Mouse (Mus musculus) small intestine, adult 2 months (tissue): ENCODE measurements around the gene Xirp2. TPM values are rescaled to one million over a fixed set of nuclear protein-coding genes. Genes with fewer than 3 reads are reported as not detected.
A peak's percentile ranks its signal among the peaks of the same experiment; 100 is the strongest.

Experiments
- H3K27ac ChIP-seq: fragments of 200-500 bp; 2 replicates; pipeline ENCODE4 v1.5.1; 2012; ENCODE audit warnings: low read depth, low read length, control low read depth, inconsistent platforms; ENCODE audit not compliant: insufficient read depth
- H3K27me3 ChIP-seq: fragments of 200-500 bp; 2 replicates; pipeline ENCODE4 v1.6.1; 2012; ENCODE audit warnings: mild to moderate bottlenecking, moderate library complexity, low read length, inconsistent platforms; ENCODE audit not compliant: control insufficient read depth, insufficient read depth
- H3K36me3 ChIP-seq: fragments of 200-500 bp; 2 replicates; pipeline ENCODE4 v1.6.1; 2012; ENCODE audit warnings: mild to moderate bottlenecking, low read length, control low read depth, inconsistent platforms; ENCODE audit not compliant: control insufficient read depth, insufficient read depth
- H3K4me1 ChIP-seq: fragments of 200-500 bp; 2 replicates; pipeline ENCODE4 v1.6.1; 2012; ENCODE audit warnings: low read length, inconsistent platforms, mixed read lengths; ENCODE audit not compliant: control insufficient read depth, insufficient read depth, insufficient read length
- H3K4me3 ChIP-seq: fragments of 200-500 bp; 2 replicates; pipeline ENCODE4 v1.5.1; 2012; ENCODE audit warnings: low read depth, mild to moderate bottlenecking, control low read depth, inconsistent platforms, low read length, moderate library complexity
- CTCF ChIP-seq: fragments of 200-500 bp; IDR thresholded peaks from 2 replicates; pipeline ENCODE4 v1.5.1; 2012; ENCODE audit warnings: low read depth, mild to moderate bottlenecking, control low read depth, inconsistent platforms, low read length, moderate library complexity, mixed read lengths; ENCODE audit not compliant: insufficient replicate concordance, insufficient read length; ENCODE audit errors: extremely low read depth
- POLR2A ChIP-seq: fragments of 200-500 bp; IDR thresholded peaks from 2 replicates; pipeline ENCODE4 v1.6.1; 2012; ENCODE audit warnings: low read depth, mild to moderate bottlenecking, control low read depth, inconsistent platforms, low read length, moderate library complexity
- WGBS: fragments of 180-500 bp; shearing (Covaris S2); methylation state at CpG from one replicate; pipeline ENCODE4 v1.1.7; 2018; 5-methylcytosine and 5-hydroxymethylcytosine counted together
- polyA plus RNA-seq: library from polyadenylated mRNA; depleted of rRNA; stranded (reverse); fragments of >200 nt; gene quantifications from 2 replicates; pipeline ENCODE4 v1.2.3, GENCODE M21; 2012; rRNA removed

Xirp2 gene
- polyA plus RNA-seq, 1 experiment, result not detected

DNA sequence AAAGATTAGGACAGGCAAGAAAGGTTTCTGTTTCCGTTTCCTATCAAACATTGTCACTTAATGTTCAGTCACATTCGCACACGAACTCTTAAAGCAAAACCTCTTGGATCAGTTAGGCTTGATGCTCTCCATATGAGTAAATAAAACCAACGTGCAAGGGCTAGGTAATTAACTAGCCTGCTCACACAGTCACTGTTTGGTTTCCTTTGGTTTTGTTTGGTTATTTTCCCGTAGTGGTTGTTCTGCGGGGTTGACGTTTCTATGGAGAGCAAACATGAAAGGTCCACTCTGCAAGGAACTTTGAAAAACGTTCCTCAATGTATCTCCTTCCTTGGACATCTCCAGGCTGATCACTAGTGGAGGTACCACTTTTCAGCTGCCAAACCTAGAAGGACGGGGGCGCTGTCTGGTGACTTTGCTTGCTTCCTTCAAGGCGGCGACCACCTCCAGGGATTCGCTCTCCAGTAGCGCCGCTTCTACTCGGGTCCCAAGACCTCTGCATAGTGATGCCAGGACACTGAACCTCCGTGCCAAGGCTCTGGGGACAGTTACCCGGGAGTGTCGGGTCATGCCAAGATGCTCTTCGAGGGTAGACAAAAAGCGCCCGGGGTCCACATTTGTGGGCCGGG lies 119.2 kb downstream of the Xirp2 start:
- Histone ChIP-seq H3K27me3 (peaks cover 9% of the 10 kb centered on the region; the same call in 1 of the 2 replicates), H3K27ac (0 out of 2 replicates have a peak overlapping the region, but pooled peaks have one; percentile 14), H3K36me3 (no peaks in the 10 kb centered on the region), H3K4me3 (peak overlapping the region; percentile 58), H3K4me1 (no peaks in the 10 kb centered on the region)
- WGBS, result 3% methylated on average over 23 of the region's 23 CpGs
- TF ChIP-seq CTCF (no peak), POLR2A (no peak)

GRCm38 (mm10) chr2:67565480-67566331 lies 119.9 kb downstream of the Xirp2 start, which contains the start of gene B3galt1:
Gene B3galt1 (plus strand): TSS chr2:67565871.
- Histone ChIP-seq H3K27me3 (peaks cover 9% of the 10 kb centered on the region; the same call in 1 of the 2 replicates), H3K4me1 (no peaks in the 10 kb centered on the region), H3K27ac (0 out of 2 replicates have a peak within 1 kb of the TSS, but pooled peaks have one; percentile 14), H3K36me3 (no peaks in the 10 kb centered on the region), H3K4me3 (peak within 1 kb of the TSS; percentile 58)
- TF ChIP-seq CTCF (no peak), POLR2A (no peak)
- WGBS, result 2% methylated on average over 83 of the region's 83 CpGs

- no peak for TF ChIP-seq CTCF
- no peak for TF ChIP-seq POLR2A
- H3K4me3 ChIP-seq, result peak overlapping the region; percentile 58
- H3K27ac ChIP-seq, result no peak overlapping the region
- H3K36me3 ChIP-seq, result no peaks in the 10 kb centered on the region
- WGBS, result 6% methylated on average over 12 of the region's 12 CpGs
- peaks cover 9% of the 10 kb centered on the region; the same call in 1 of the 2 replicates for H3K27me3 ChIP-seq
- H3K4me1 ChIP-seq, result no peaks in the 10 kb centered on the region
These were observed 120.8 kb downstream of the Xirp2 start for GRCm38 (mm10) chr2:67566566-67566965.

- Histone ChIP-seq H3K27ac (no peak overlapping the region), H3K4me3 (no peak overlapping the region), H3K27me3 (peaks cover 9% of the 10 kb centered on the region; the same call in 1 of the 2 replicates), H3K36me3 (no peaks in the 10 kb centered on the region), H3K4me1 (no peaks in the 10 kb centered on the region)
- TF ChIP-seq POLR2A (no peak), CTCF (no peak)
- 14% methylated on average over 8 of the region's 8 CpGs for WGBS
These were observed 121.4 kb downstream of the Xirp2 start for GRCm38 (mm10) chr2:67567141-67567680.

Other genes with a start within 250 kb of the Xirp2 start
- gene Gm21830, start 32.3 kb upstream of the Xirp2 start, polyA plus RNA-seq, result not detected in 2 replicates
- not detected in 2 replicates for gene Gm26727, start 12.8 kb upstream of the Xirp2 start, polyA plus RNA-seq
- 0.04 TPM in 2 replicates for gene B3galt1, start 119.9 kb downstream of the Xirp2 start, polyA plus RNA-seq